Mouse (Mus musculus) megakaryocyte, embryonic 14.5 days (primary cell): ENCODE data around the gene Syne3.

Experiments
- FLI1 ChIP-seq: IDR thresholded peaks from 2 replicates; pipeline ENCODE4 v1.6.1; 2012; ENCODE audit warnings: low read length, inconsistent platforms, mixed read lengths
- GATA1 ChIP-seq: IDR thresholded peaks from 3 replicates; pipeline ENCODE4 v1.6.1; 2012; ENCODE audit warnings: mixed read lengths, low read length, inconsistent platforms, borderline replicate concordance

GRCm38 (mm10) chr12:104899835-104900234 is 109.8 kb downstream of the Syne3 start:
- no peak for TF ChIP-seq GATA1
- TF ChIP-seq FLI1, result no peak
